ENCODE assay signal across 20 mouse cellular contexts in the genomic region with DNA sequence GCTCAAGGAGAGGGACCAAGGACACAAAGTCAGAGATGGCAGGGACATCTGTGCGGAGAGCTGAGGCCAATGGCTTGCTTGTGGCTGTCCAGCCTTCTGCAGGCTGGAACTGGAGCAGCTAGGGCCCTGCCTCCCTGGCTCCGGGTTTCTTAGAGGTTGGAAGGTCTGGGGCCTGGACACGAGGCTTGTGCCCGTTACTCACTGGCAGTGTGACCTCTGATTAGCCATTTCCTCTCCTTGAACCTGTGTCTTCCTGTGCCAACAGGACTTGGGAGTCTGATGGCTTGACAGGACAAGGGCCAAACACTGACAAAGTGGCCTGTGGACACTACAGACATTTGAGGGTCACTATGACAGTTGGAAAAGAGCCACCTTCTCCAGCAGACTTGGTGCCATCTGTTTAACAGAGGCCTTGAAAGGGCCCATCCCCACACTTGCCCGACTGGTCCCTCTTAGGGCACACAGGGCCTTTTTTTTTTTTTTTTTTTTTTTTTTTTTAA.
"Had no signal": no experiment of that assay in that cellular context is flagged by ENCODE, and none has a peak within 500 bp of the region (broad histone marks: within the 10 kb centered on the region; RNA-seq: fewer than 3 reads in every experiment).

No protein-coding gene starts in this region.

- H3K4me3 ChIP-seq: layer of hippocampus, adult 2 months; limb, embryonic 12.5 days; limb, embryonic 15.5 days; megakaryocyte, embryonic 14.5 days; midbrain, embryonic 10.5 days; midbrain, embryonic 13.5 days; stomach, embryonic 15.5 days had no signal

- H3K9ac ChIP-seq: limb, embryonic 12.5 days; limb, embryonic 15.5 days; liver, embryonic 14.5 days; liver, postnatal 0 days; lung, embryonic 14.5 days; midbrain, embryonic 13.5 days; stomach, embryonic 15.5 days had no signal

- H3K36me3 ChIP-seq: limb, embryonic 12.5 days; limb, embryonic 15.5 days; midbrain, embryonic 10.5 days; midbrain, embryonic 13.5 days; stomach, embryonic 15.5 days had no signal

- H3K9me3 ChIP-seq: limb, embryonic 12.5 days; limb, embryonic 15.5 days; megakaryocyte, embryonic 14.5 days; midbrain, embryonic 10.5 days; midbrain, embryonic 13.5 days; stomach, embryonic 15.5 days had no signal

- H3K27me3 ChIP-seq: stomach, embryonic 15.5 days had no signal

- ATAC-seq: liver, postnatal 0 days; midbrain, embryonic 16.5 days had no signal

- H3K4me1 ChIP-seq: limb, embryonic 12.5 days; stomach, embryonic 15.5 days had no signal

- DNase-seq: kidney, postnatal 25 days; layer of hippocampus, adult 9-11 months; left cerebral cortex, postnatal 4 days; liver, postnatal 0 days; lung, embryonic 14.5 days; lung, postnatal 10 days; lung, postnatal 36 days; right cerebral cortex, postnatal 4 days; thymus, postnatal 36 days had no signal

- H3K4me2 ChIP-seq: limb, embryonic 12.5 days; limb, embryonic 15.5 days; liver, embryonic 11.5 days; lung, embryonic 14.5 days; midbrain, embryonic 13.5 days; stomach, embryonic 15.5 days had no signal

- H3K27ac ChIP-seq: kidney, postnatal 0 days; layer of hippocampus, adult 2 months; limb, embryonic 12.5 days; limb, embryonic 15.5 days; liver, embryonic 14.5 days; midbrain, embryonic 10.5 days; midbrain, embryonic 13.5 days; stomach, embryonic 15.5 days had no signal
